In the genomic region with DNA sequence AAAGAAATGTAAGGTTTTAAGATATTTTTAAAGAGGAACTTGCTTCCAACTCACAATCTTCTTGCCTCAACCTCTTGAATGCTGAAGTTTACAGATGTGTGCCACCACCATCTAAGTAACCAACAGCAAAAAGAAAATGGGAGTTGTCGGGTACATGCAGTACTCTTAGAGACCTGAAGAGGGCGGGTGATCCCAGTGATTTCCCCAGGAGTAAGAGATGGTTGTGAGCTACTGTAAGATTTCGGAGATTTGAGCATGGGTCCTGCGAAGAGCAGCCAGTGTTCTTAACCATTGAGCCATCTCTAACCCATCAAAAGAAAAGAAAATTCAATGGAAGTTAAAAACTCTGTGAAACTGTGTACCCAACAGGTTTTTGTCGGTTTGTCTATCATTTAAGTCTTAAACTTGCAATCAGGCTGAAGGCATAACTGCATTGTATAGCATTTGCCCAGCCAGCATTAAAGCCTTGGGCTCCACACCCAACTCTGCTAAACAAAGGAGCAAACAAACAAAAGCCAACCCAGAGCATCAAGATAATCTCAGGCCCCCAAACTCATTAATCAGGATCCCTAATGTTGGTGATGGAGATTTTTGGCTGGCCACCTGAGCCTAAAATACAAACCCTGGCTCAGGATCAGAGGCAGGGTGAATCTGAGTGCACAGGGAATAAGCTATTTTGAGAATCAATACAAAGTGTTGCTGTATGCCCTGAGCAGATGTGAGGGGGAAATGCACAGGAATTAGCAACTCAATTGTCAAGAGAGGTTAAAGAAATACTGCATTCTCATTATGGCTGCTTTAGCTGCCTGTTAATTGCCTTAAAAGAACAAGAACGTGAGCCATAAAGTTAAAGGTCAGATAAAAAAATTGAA, we compare ENCODE assay signal across 9 mouse cellular contexts.
DNase-seq lines count a peak whose midpoint lies in the region; ATAC-seq and TF ChIP-seq lines count a peak whose summit lies in the region.
"Had no signal": no experiment of that assay in that cellular context is flagged by ENCODE, and none has a peak within 500 bp of the region (broad histone marks: within the 10 kb centered on the region; RNA-seq: fewer than 3 reads in every experiment).

No protein-coding gene starts in this region.

- H3K79me2 ChIP-seq in CH12.LX (replicated peaks; ENCODE audit: control insufficient read depth, extremely low read depth, insufficient read depth, poor library complexity, severe bottlenecking), result no peaks in the 10 kb centered on the region

- peak; percentile 26 to 41 for DNase-seq in heart, postnatal 14 days
- DNase-seq in heart, postnatal 25 days (ENCODE audit: low spot score), result no peak
- peak; percentile 79 for DNase-seq in CH12.LX (ENCODE audit: extremely low read depth)
- DNase-seq in adrenal gland, postnatal 36 days, result peak; percentile 59 to 70
- DNase-seq in kidney, postnatal 25 days, result peak; percentile 61 to 74
- peak; percentile 37 for DNase-seq in midbrain, embryonic 14.5 days
- peak; percentile 75 for DNase-seq in thymus, postnatal 4 days

- TF ChIP-seq RAD21 in CH12.LX (IDR thresholded peaks at IDR 0.05; ENCODE audit: low read depth, low read length), result peak; percentile 92

- peak; percentile 63; the same call in 1 of the 2 replicates for ATAC-seq in forebrain, embryonic 13.5 days
- ATAC-seq in midbrain, embryonic 14.5 days (ENCODE audit: low FRiP score, low TSS enrichment), result no peak

- no peak for TF ChIP-seq POLR2A in CH12.LX (IDR thresholded peaks at IDR 0.05; ENCODE audit: low read depth, low read length)

- H3K4me2 ChIP-seq in CH12.LX (ENCODE audit: insufficient read depth, low read depth, poor library complexity, severe bottlenecking), result no peak overlapping the region
- no peak overlapping the region for H3K4me2 ChIP-seq in forebrain, embryonic 13.5 days
- no peak overlapping the region for H3K4me2 ChIP-seq in midbrain, embryonic 14.5 days (ENCODE audit: low read length)
- H3K4me2 ChIP-seq: embryonic facial prominence, embryonic 12.5 days had no signal

- no peak overlapping the region for H3K27ac ChIP-seq in CH12.LX (ENCODE audit: insufficient read depth, low read depth)
- no peak overlapping the region for H3K27ac ChIP-seq in forebrain, embryonic 13.5 days
- no peak overlapping the region for H3K27ac ChIP-seq in midbrain, embryonic 14.5 days (replicated peaks; ENCODE audit: low read depth, low read length)
- H3K27ac ChIP-seq: embryonic facial prominence, embryonic 12.5 days had no signal

- no peaks in the 10 kb centered on the region for H3K36me3 ChIP-seq in CH12.LX (replicated peaks in 1 of 2; ENCODE audit: control insufficient read depth in 1 of 2, insufficient read depth in 1 of 2, low read length in 1 of 2)
- no peaks in the 10 kb centered on the region for H3K36me3 ChIP-seq in forebrain, embryonic 13.5 days (ENCODE audit: poor library complexity, severe bottlenecking)
- H3K36me3 ChIP-seq in midbrain, embryonic 14.5 days (ENCODE audit: control insufficient read depth, insufficient read depth, low read length), result no peaks in the 10 kb centered on the region
- H3K36me3 ChIP-seq: embryonic facial prominence, embryonic 12.5 days had no signal

- TF ChIP-seq EP300 in CH12.LX (IDR thresholded peaks at IDR 0.05; ENCODE audit: low read length), result no peak

- WGBS in forebrain, embryonic 13.5 days, result 18% methylated on average over 6 of the region's 6 CpGs
- WGBS in midbrain, embryonic 14.5 days, result 38% methylated on average over 6 of the region's 6 CpGs

- no peaks in the 10 kb centered on the region for H3K9me3 ChIP-seq in CH12.LX (replicated peaks; ENCODE audit: low read length)
- H3K9me3 ChIP-seq in forebrain, embryonic 13.5 days (replicated peaks), result no peaks in the 10 kb centered on the region
- no peaks in the 10 kb centered on the region for H3K9me3 ChIP-seq in midbrain, embryonic 14.5 days (ENCODE audit: control insufficient read depth, low read length)
- H3K9me3 ChIP-seq: embryonic facial prominence, embryonic 12.5 days had no signal

- dilution Hi-C loops in CH12.LX (cut with MboI; ENCODE audit: extremely low pct_ligation_motif_present, extremely low pct_unique_long_range_greater_than_20kb, low sequenced_read_pairs), result no loop called here

- intact Hi-C loops in heart, postnatal 14 days (cut with DNase I), result loop anchor here (5.0 kb wide), 1 partner anchor 138 kb away; a partner anchor contains a TSS
- intact Hi-C loops in heart, postnatal 25 days (cut with DNase I), result loop anchor here (5.0 kb wide), 1 partner anchor 138 kb away; a partner anchor contains a TSS

- no peaks in the 10 kb centered on the region for H3K27me3 ChIP-seq in CH12.LX (replicated peaks)
- H3K27me3 ChIP-seq in forebrain, embryonic 13.5 days, result no peaks in the 10 kb centered on the region
- H3K27me3 ChIP-seq in midbrain, embryonic 14.5 days (ENCODE audit: control insufficient read depth, insufficient read depth, low read length), result no peaks in the 10 kb centered on the region
- H3K27me3 ChIP-seq: embryonic facial prominence, embryonic 12.5 days had no signal

- no peak overlapping the region for H3K4me3 ChIP-seq in CH12.LX (replicated peaks in 1 of 3; ENCODE audit: low read depth in 2 of 3, low read length in 2 of 3, poor library complexity in 1 of 3)
- no peak overlapping the region for H3K4me3 ChIP-seq in forebrain, embryonic 13.5 days
- H3K4me3 ChIP-seq in midbrain, embryonic 14.5 days (replicated peaks; ENCODE audit: low read depth, low read length), result no peak overlapping the region
- H3K4me3 ChIP-seq: embryonic facial prominence, embryonic 12.5 days had no signal

- peak; percentile 88 to 89 for TF ChIP-seq CTCF in CH12.LX (conservative IDR thresholded peaks at IDR 0.05 in 1 of 2, IDR thresholded peaks at IDR 0.05 in 1 of 2; ENCODE audit: low read depth in 2 of 2, low read length in 2 of 2)

- 0 out of 4 replicates have a peak, but pooled peaks cover 0 to 3% of the 10 kb centered on the region in 2 experiments for H3K4me1 ChIP-seq in CH12.LX (ENCODE audit: control insufficient read depth in 1 of 2, insufficient read depth in 2 of 2)
- H3K4me1 ChIP-seq in forebrain, embryonic 13.5 days, result 0 out of 2 replicates have a peak, but pooled peaks cover 3% of the 10 kb centered on the region
- no peaks in the 10 kb centered on the region for H3K4me1 ChIP-seq in midbrain, embryonic 14.5 days (ENCODE audit: control insufficient read depth, insufficient read depth, low read length)
- H3K4me1 ChIP-seq: embryonic facial prominence, embryonic 12.5 days had no signal

- in situ Hi-C loops in CH12.LX (cut with MboI; ENCODE audit: low pct_ligation_motif_present, low pct_unique_long_range_greater_than_20kb, low sequenced_read_pairs), result loop anchor here (5.0 kb wide), 1 partner anchor 128 kb away; no protein-coding TSS in a partner anchor

- no peak overlapping the region for H3K9ac ChIP-seq in CH12.LX (ENCODE audit: insufficient read depth, low read depth)
- H3K9ac ChIP-seq in forebrain, embryonic 13.5 days, result no peak overlapping the region
- H3K9ac ChIP-seq in midbrain, embryonic 14.5 days (replicated peaks; ENCODE audit: low read length), result no peak overlapping the region
- H3K9ac ChIP-seq: embryonic facial prominence, embryonic 12.5 days had no signal

TF ChIP-seq in CH12.LX, 34 proteins besides CTCF, POLR2A, EP300 and RAD21:
- TF ChIP-seq ZC3H11A (IDR thresholded peaks at IDR 0.05; ENCODE audit: low read depth, low read length), result peak; percentile 35; the same call in 1 of the 2 replicates
- TF ChIP-seq ZKSCAN1 (IDR thresholded peaks at IDR 0.05; ENCODE audit: borderline replicate concordance, low read depth, low read length), result no peak
- TF ChIP-seq IRF4 (IDR thresholded peaks at IDR 0.05; ENCODE audit: low read depth, low read length), result peak; percentile 20; the same call in 1 of the 2 replicates
- no peak for TF ChIP-seq ETS1 (conservative IDR thresholded peaks at IDR 0.05; ENCODE audit: low read depth, low read length)
- no peak for TF ChIP-seq GABPA (IDR thresholded peaks at IDR 0.05; ENCODE audit: insufficient replicate concordance, low read depth, low read length)
- TF ChIP-seq MAFK (IDR thresholded peaks at IDR 0.05; ENCODE audit: insufficient replicate concordance, low read length), result no peak
- TF ChIP-seq UBTF (IDR thresholded peaks at IDR 0.05; ENCODE audit: low read depth, low read length), result no peak
- TF ChIP-seq MAX (IDR thresholded peaks at IDR 0.05; ENCODE audit: low read length), result peak; percentile 25; the same call in 1 of the 2 replicates
- no peak for TF ChIP-seq SIN3A (IDR thresholded peaks at IDR 0.05; ENCODE audit: low read length)
- peak; percentile 25; the same call in 1 of the 2 replicates for TF ChIP-seq JUND (conservative IDR thresholded peaks at IDR 0.05; ENCODE audit: low read depth, low read length)
- no peak for TF ChIP-seq ELF1 (IDR thresholded peaks at IDR 0.05; ENCODE audit: low read depth, low read length)
- peak; percentile 75 for TF ChIP-seq SMC3 (IDR thresholded peaks at IDR 0.05; ENCODE audit: low read depth, low read length)
